Mouse (Mus musculus): ENCODE measurements at regions not wholly inside any gene's neighbourhood (a gene's known extent, or its start where the extent isn't known, plus 50 kb on each side); places are given as distances from the start of the nearest gene placed in this dataset.

DNA sequence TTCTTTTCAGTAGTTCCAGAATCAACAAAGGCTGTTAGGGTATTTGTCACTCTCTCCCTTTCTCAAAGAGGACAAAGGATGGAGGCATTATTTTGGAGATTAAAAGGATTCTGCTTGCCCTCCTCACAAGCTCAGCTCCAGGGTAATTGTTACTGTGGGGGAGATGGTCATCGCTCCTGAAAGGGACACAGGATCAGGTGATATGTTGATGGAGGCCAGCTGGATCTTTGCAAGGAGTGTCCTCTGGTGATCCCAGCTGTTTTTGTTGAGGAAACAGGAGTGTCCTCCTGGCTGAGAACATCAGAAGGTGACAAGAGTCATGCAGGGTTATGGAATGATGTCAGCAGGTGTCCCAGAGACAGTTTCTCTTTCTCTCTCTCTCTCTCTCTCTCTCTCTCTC lies 119.7 kb downstream of the Cd83 start:
- TF ChIP-seq CTCF (IDR thresholded peaks at IDR 0.05; ENCODE audit: extremely low read depth, insufficient read depth, low read length) (no peak), POLR2A (IDR thresholded peaks at IDR 0.05; ENCODE audit: extremely low read depth, insufficient read depth, low read length) (no peak)
